Mouse (Mus musculus) stomach, postnatal 0 days (tissue): Measurements from ENCODE around the gene Tenm4.

ENCODE experiments used
- CTCF ChIP-seq: IDR thresholded peaks from 2 replicates; pipeline ENCODE4 v1.5.1; 2016; ENCODE audit warnings: antibody characterized with exemption, low read depth, mild to moderate bottlenecking, moderate library complexity
- EP300 ChIP-seq: optimal IDR thresholded peaks from 2 replicates; pipeline ENCODE3; 2016; ENCODE audit warnings: antibody characterized with exemption

GRCm38 (mm10) chr7:96136497-96136961, 34.5 kb upstream of the Tenm4 start:
- TF ChIP-seq EP300 (no peak), CTCF (peak; percentile 30; the same call in 1 of the 2 replicates)
